Comparison of ENCODE assay signal across 8 mouse cellular contexts in genomic region chr8:84657203-84657602, GRCm38 (mm10). TPM values are rescaled to one million over a fixed set of nuclear protein-coding genes. Genes with fewer than 3 reads are reported as not detected.
DNase-seq lines count a peak whose midpoint lies in the region; ATAC-seq and TF ChIP-seq lines count a peak whose summit lies in the region.

No protein-coding gene starts in this region.

- no peak for TF ChIP-seq POLR2A in ES-Bruce4 (IDR thresholded peaks at IDR 0.05; ENCODE audit: insufficient read depth, low read length)

- no peak for TF ChIP-seq EP300 in ES-Bruce4 (IDR thresholded peaks at IDR 0.05; ENCODE audit: insufficient read depth, low read depth, low read length)

- DNase-seq in heart, postnatal 4 days, result no peak
- no peak for DNase-seq in liver, embryonic 13.5 days
- DNase-seq in frontal cortex, postnatal 10 days (ENCODE audit: low spot score in 2 of 2), result no peak
- no peak for DNase-seq in kidney, postnatal 10 days
- no peak for DNase-seq in embryo, embryonic 11 days

- H3K27me3 ChIP-seq in heart, embryonic 15.5 days, result no peaks in the 10 kb centered on the region
- no peaks in the 10 kb centered on the region for H3K27me3 ChIP-seq in ES-Bruce4 (ENCODE audit: control insufficient read depth, insufficient read depth, low read length, poor library complexity, severe bottlenecking)
- no peaks in the 10 kb centered on the region for H3K27me3 ChIP-seq in forebrain, embryonic 13.5 days
- peaks cover 10% of the 10 kb centered on the region; the same call in 1 of the 2 replicates for H3K27me3 ChIP-seq in liver, embryonic 13.5 days

- no peaks in the 10 kb centered on the region for H3K9me3 ChIP-seq in heart, embryonic 15.5 days (replicated peaks)
- H3K9me3 ChIP-seq in ES-Bruce4 (replicated peaks; ENCODE audit: control insufficient read depth, insufficient read depth, low read length, poor library complexity, severe bottlenecking), result no peaks in the 10 kb centered on the region
- H3K9me3 ChIP-seq in forebrain, embryonic 13.5 days (replicated peaks), result no peaks in the 10 kb centered on the region
- no peaks in the 10 kb centered on the region for H3K9me3 ChIP-seq in liver, embryonic 13.5 days (replicated peaks)

- peaks cover 38% of the 10 kb centered on the region for H3K4me1 ChIP-seq in heart, embryonic 15.5 days (replicated peaks)
- H3K4me1 ChIP-seq in ES-Bruce4 (ENCODE audit: control insufficient read depth, insufficient read depth, low read length), result no peaks in the 10 kb centered on the region
- peaks cover 51% of the 10 kb centered on the region for H3K4me1 ChIP-seq in forebrain, embryonic 13.5 days
- peaks cover 85% of the 10 kb centered on the region for H3K4me1 ChIP-seq in liver, embryonic 13.5 days (replicated peaks)

- TF ChIP-seq CTCF in ES-Bruce4 (IDR thresholded peaks at IDR 0.05; ENCODE audit: low read depth, low read length), result no peak

- H3K4me3 ChIP-seq in heart, embryonic 15.5 days, result peak overlapping the region; percentile 46; the same call in 1 of the 2 replicates
- peak overlapping the region; percentile 90 for H3K4me3 ChIP-seq in ES-Bruce4 (ENCODE audit: low read depth, low read length)
- no peak overlapping the region for H3K4me3 ChIP-seq in forebrain, embryonic 13.5 days
- peak overlapping the region; percentile 54 for H3K4me3 ChIP-seq in liver, embryonic 13.5 days (replicated peaks)

- H3K27ac ChIP-seq in heart, embryonic 15.5 days, result peak overlapping the region; percentile 91
- H3K27ac ChIP-seq in ES-Bruce4 (ENCODE audit: insufficient read depth, low read length), result peak overlapping the region; percentile 97
- peak overlapping the region; percentile 74; the same call in 1 of the 2 replicates for H3K27ac ChIP-seq in forebrain, embryonic 13.5 days
- H3K27ac ChIP-seq in liver, embryonic 13.5 days, result peak overlapping the region; percentile 77

- peak overlapping the region; percentile 74 for H3K4me2 ChIP-seq in heart, embryonic 15.5 days
- H3K4me2 ChIP-seq in forebrain, embryonic 13.5 days, result peak overlapping the region; percentile 60
- H3K4me2 ChIP-seq in liver, embryonic 13.5 days, result peak overlapping the region; percentile 81

- H3K36me3 ChIP-seq in heart, embryonic 15.5 days, result no peaks in the 10 kb centered on the region
- peaks cover 28% of the 10 kb centered on the region for H3K36me3 ChIP-seq in ES-Bruce4 (ENCODE audit: control insufficient read depth, insufficient read depth, low read length, poor library complexity, severe bottlenecking)
- no peaks in the 10 kb centered on the region for H3K36me3 ChIP-seq in forebrain, embryonic 13.5 days (ENCODE audit: poor library complexity, severe bottlenecking)
- H3K36me3 ChIP-seq in liver, embryonic 13.5 days, result no peaks in the 10 kb centered on the region

- ATAC-seq in heart, embryonic 15.5 days (replicated peaks; ENCODE audit: insufficient number of reproducible peaks, insufficient read depth, low FRiP score, low read depth), result no peak
- no peak for ATAC-seq in forebrain, embryonic 13.5 days
- 0 out of 2 replicates have a peak, but pooled peaks have one; percentile 5 for ATAC-seq in liver, embryonic 13.5 days (ENCODE audit: low read depth)

- peak overlapping the region; percentile 63; the same call in 1 of the 2 replicates for H3K9ac ChIP-seq in heart, embryonic 15.5 days
- peak overlapping the region; percentile 98 for H3K9ac ChIP-seq in ES-Bruce4 (ENCODE audit: low read depth, poor library complexity, severe bottlenecking)
- H3K9ac ChIP-seq in forebrain, embryonic 13.5 days, result peak overlapping the region; percentile 51; the same call in 1 of the 2 replicates
- peak overlapping the region; percentile 69 for H3K9ac ChIP-seq in liver, embryonic 13.5 days

RNA-seq across cellular contexts. Expression of gene Ier2, which starts 5.4 kb away (rescaled TPM):
- polyA plus RNA-seq in heart, embryonic 15.5 days (2015; fragmentation: Nextera tagmentation; extraction: Ambion mirVana), result 34.9 and 50.5 TPM in 2 replicates
- 10 to 100 TPM; 33.3 to 35.5 TPM for total RNA-seq in heart, postnatal 4 days (2021)
- 42.8 and 44.8 TPM in 2 replicates for polyA plus RNA-seq in ES-Bruce4 (2011; ENCODE audit: insufficient read depth, insufficient read length, low read depth, missing spikeins)
- polyA plus RNA-seq in forebrain, embryonic 13.5 days (2015; fragmentation: Nextera tagmentation; extraction: Ambion mirVana), result 35.2 and 35.4 TPM in 2 replicates
- 20.5 and 24.1 TPM in 2 replicates for polyA plus RNA-seq in liver, embryonic 13.5 days (2015; fragmentation: Nextera tagmentation; extraction: Ambion mirVana)

RNA-seq across cellular contexts. Expression of gene Trmt1, which starts 28.9 kb away (rescaled TPM):
- polyA plus RNA-seq in heart, embryonic 15.5 days (2015; fragmentation: Nextera tagmentation; extraction: Ambion mirVana), result 40.6 and 47.4 TPM in 2 replicates
- total RNA-seq in heart, postnatal 4 days (2021), result 10 to 100 TPM; 47.4 to 48.8 TPM
- polyA plus RNA-seq in ES-Bruce4 (2011; ENCODE audit: insufficient read depth, insufficient read length, low read depth, missing spikeins), result 77.6 and 79.8 TPM in 2 replicates
- 53.5 and 59.1 TPM in 2 replicates for polyA plus RNA-seq in forebrain, embryonic 13.5 days (2015; fragmentation: Nextera tagmentation; extraction: Ambion mirVana)
- 45.9 and 46.8 TPM in 2 replicates for polyA plus RNA-seq in liver, embryonic 13.5 days (2015; fragmentation: Nextera tagmentation; extraction: Ambion mirVana)

RNA-seq across cellular contexts. Expression of gene Nacc1, which starts 30.5 kb away (rescaled TPM):
- polyA plus RNA-seq in heart, embryonic 15.5 days (2015; fragmentation: Nextera tagmentation; extraction: Ambion mirVana), result 10.7 and 14.6 TPM in 2 replicates
- total RNA-seq in heart, postnatal 4 days (2021), result 10 to 100 TPM; 65.0 to 68.7 TPM
- 89.7 and 97.9 TPM in 2 replicates for polyA plus RNA-seq in ES-Bruce4 (2011; ENCODE audit: insufficient read depth, insufficient read length, low read depth, missing spikeins)
- polyA plus RNA-seq in forebrain, embryonic 13.5 days (2015; fragmentation: Nextera tagmentation; extraction: Ambion mirVana), result 16.1 and 18.6 TPM in 2 replicates
- 6.9 and 7.6 TPM in 2 replicates for polyA plus RNA-seq in liver, embryonic 13.5 days (2015; fragmentation: Nextera tagmentation; extraction: Ambion mirVana)

RNA-seq across cellular contexts. Expression of gene Lyl1, which starts 44.1 kb away (rescaled TPM):
- 9.2 and 13.2 TPM in 2 replicates for polyA plus RNA-seq in heart, embryonic 15.5 days (2015; fragmentation: Nextera tagmentation; extraction: Ambion mirVana)
- 10 to 100 TPM in 1 of 2 experiments, 1 to 10 TPM in 1; 9.6 to 10.6 TPM for total RNA-seq in heart, postnatal 4 days (2021)
- polyA plus RNA-seq in ES-Bruce4 (2011; ENCODE audit: insufficient read depth, insufficient read length, low read depth, missing spikeins), result not detected in 2 replicates
- 1.9 and 2.1 TPM in 2 replicates for polyA plus RNA-seq in forebrain, embryonic 13.5 days (2015; fragmentation: Nextera tagmentation; extraction: Ambion mirVana)
- polyA plus RNA-seq in liver, embryonic 13.5 days (2015; fragmentation: Nextera tagmentation; extraction: Ambion mirVana), result 61.2 and 61.3 TPM in 2 replicates
